Comparison of ENCODE assay signal across 22 mouse cellular contexts in genomic region chr9:33549395-33549794, GRCm38 (mm10).
DNase-seq lines count a peak whose midpoint lies in the region; ATAC-seq lines count a peak whose summit lies in the region.
"Had no signal": no experiment of that assay in that cellular context is flagged by ENCODE, and none has a peak within 500 bp of the region (broad histone marks: within the 10 kb centered on the region; RNA-seq: fewer than 3 reads in every experiment).

No protein-coding gene starts in this region.

- H3K27ac ChIP-seq in kidney, embryonic 16.5 days (ENCODE audit: low read length) = no peak overlapping the region
- H3K27ac ChIP-seq: forebrain, embryonic 10.5 days; hindbrain, embryonic 15.5 days; midbrain, embryonic 12.5 days; neural tube, embryonic 15.5 days had no signal

- H3K4me3 ChIP-seq in kidney, embryonic 16.5 days (ENCODE audit: low read length) = no peak overlapping the region
- H3K4me3 ChIP-seq: forebrain, embryonic 10.5 days; hindbrain, embryonic 15.5 days; midbrain, embryonic 12.5 days; neural tube, embryonic 15.5 days had no signal

- H3K9ac ChIP-seq in kidney, embryonic 16.5 days (replicated peaks; ENCODE audit: low read length) = no peak overlapping the region
- H3K9ac ChIP-seq: hindbrain, embryonic 15.5 days; midbrain, embryonic 12.5 days; neural tube, embryonic 15.5 days had no signal

- no peaks in the 10 kb centered on the region for H3K36me3 ChIP-seq in kidney, embryonic 16.5 days (ENCODE audit: insufficient read depth, low read length)
- H3K36me3 ChIP-seq: forebrain, embryonic 10.5 days; G1E; hindbrain, embryonic 15.5 days; midbrain, embryonic 12.5 days; neural tube, embryonic 15.5 days had no signal

- H3K4me2 ChIP-seq in kidney, embryonic 16.5 days (replicated peaks; ENCODE audit: low read depth, low read length) = no peak overlapping the region
- H3K4me2 ChIP-seq: hindbrain, embryonic 15.5 days; midbrain, embryonic 12.5 days; neural tube, embryonic 15.5 days had no signal

- no peaks in the 10 kb centered on the region; the same call in 1 of the 2 replicates for H3K27me3 ChIP-seq in kidney, embryonic 16.5 days (ENCODE audit: insufficient read depth, low read length)
- H3K27me3 ChIP-seq: CH12.LX; hindbrain, embryonic 15.5 days; midbrain, embryonic 12.5 days; neural tube, embryonic 15.5 days; Patski had no signal

- no peaks in the 10 kb centered on the region for H3K9me3 ChIP-seq in kidney, embryonic 16.5 days (ENCODE audit: low read length)
- H3K9me3 ChIP-seq: forebrain, embryonic 10.5 days; G1E; hindbrain, embryonic 15.5 days; midbrain, embryonic 12.5 days; neural tube, embryonic 15.5 days had no signal

- intact Hi-C loops in heart, postnatal 10 days (cut with DNase I) = no loop called here

- H3K4me1 ChIP-seq in kidney, embryonic 16.5 days (ENCODE audit: insufficient read depth, low read length) = no peaks in the 10 kb centered on the region
- H3K4me1 ChIP-seq: forebrain, embryonic 10.5 days; midbrain, embryonic 12.5 days had no signal

- 89% methylated on average over 5 of the region's 5 CpGs for WGBS in kidney, embryonic 16.5 days

- no peak for ATAC-seq in kidney, embryonic 16.5 days (ENCODE audit: low FRiP score, low TSS enrichment)
- ATAC-seq: forebrain, embryonic 16.5 days; Patski had no signal

- DNase-seq in kidney, postnatal 10 days = peak; percentile 58
- peak; percentile 32 to 37 for DNase-seq in heart, postnatal 10 days
- DNase-seq in heart, postnatal 4 days = peak; percentile 30
- peak; percentile 48 for DNase-seq in testis, postnatal 10 days (ENCODE audit: low spot score)
- DNase-seq in layer of hippocampus, postnatal 36 days = no peak
- DNase-seq in left cerebral cortex, adult 18-20 months (ENCODE audit: low spot score in 2 of 2) = no peak
- DNase-seq: adrenal gland, adult 2 months; B cell, adult 2 months; cerebellum, adult 11-12 months; cerebellum, postnatal 14 days; gastrocnemius, postnatal 10 days; kidney, adult 9 months; right cerebral cortex, adult 18-20 months had no signal

Comparison
In these comparisons a context has a peak if more than half of its experiments do, and no peak if none do; other contexts are left out.
1. DNase-seq: peak in kidney, postnatal 10 days (single experiment), heart, postnatal 10 days (2 of 2), heart, postnatal 4 days (single experiment) and testis, postnatal 10 days (single experiment); none in layer of hippocampus, postnatal 36 days (0 of 2) and left cerebral cortex, adult 18-20 months (0 of 2).